Mouse (Mus musculus): ENCODE measurements around the gene 9930021J03Rik. TPM values are rescaled to one million over a fixed set of nuclear protein-coding genes. Genes with fewer than 3 reads are reported as not detected.

9930021J03Rik gene
- polyA plus RNA-seq, 1 experiment from 2014 or later: 6.0 TPM

DNA sequence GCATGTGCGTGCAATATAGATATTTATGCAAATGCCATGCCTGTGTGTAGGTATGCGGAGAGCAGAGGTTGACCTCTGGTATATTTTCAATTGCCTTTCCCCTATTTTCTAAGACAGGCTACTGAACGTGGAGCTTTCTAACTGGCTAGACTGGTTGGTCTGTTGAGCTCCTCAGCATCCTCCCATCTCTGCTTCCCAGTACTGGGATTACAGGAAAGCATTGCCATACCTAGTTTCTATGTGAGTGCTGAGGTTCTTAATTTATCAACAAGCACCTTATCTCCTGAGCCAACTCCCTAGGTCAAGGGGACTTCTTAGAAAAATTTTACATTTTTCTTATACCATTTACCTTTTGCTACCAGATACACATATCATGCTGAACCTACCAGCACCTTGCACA, 8.4 kb downstream of the 9930021J03Rik start:
- Histone ChIP-seq H3K9ac (no peak overlapping the region), H3K4me1 (replicated peaks) (peaks cover 3% of the 10 kb centered on the region), H3K9me3 (no peaks in the 10 kb centered on the region), H3K27me3 (no peaks in the 10 kb centered on the region), H3K4me3 (no peak overlapping the region), H3K4me2 (no peak overlapping the region), H3K36me3 (no peaks in the 10 kb centered on the region), H3K27ac (replicated peaks) (no peak overlapping the region)
- 90% methylated on average over 3 of the region's 3 CpGs for WGBS
- ATAC-seq (ENCODE audit: low FRiP score, low read depth): no peak

GRCm38 (mm10) chr19:29787997-29788396, 17.8 kb downstream of the 9930021J03Rik start:
- Histone ChIP-seq H3K4me2 (no peak overlapping the region), H3K4me1 (replicated peaks) (no peaks in the 10 kb centered on the region), H3K9ac (no peak overlapping the region), H3K9me3 (no peaks in the 10 kb centered on the region), H3K27ac (replicated peaks) (no peak overlapping the region), H3K36me3 (peaks cover 12% of the 10 kb centered on the region), H3K27me3 (no peaks in the 10 kb centered on the region), H3K4me3 (no peak overlapping the region)
- ATAC-seq (ENCODE audit: low FRiP score, low read depth): no peak

DNA sequence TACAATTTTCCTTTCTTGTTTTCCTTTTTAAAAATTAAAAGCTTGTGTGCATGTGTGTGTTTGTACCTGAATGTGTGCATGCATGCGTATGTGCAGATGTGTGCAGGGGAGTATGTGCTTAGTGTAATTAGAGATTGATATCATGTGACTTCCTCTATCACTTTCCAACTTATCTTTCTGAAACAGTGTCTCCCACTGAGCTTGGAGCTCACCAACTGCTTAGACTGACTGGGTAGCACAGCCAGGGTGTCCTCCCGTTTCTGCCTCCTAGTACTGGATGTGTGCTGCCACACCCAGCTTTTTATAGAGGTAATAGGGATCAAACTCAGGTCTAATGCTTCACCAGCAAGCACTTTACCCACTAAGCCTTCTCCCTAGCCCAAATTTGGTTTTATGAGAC, 22.9 kb downstream of the 9930021J03Rik start:
- Histone ChIP-seq H3K4me3 (no peak overlapping the region), H3K9ac (no peak overlapping the region), H3K27ac (replicated peaks) (no peak overlapping the region), H3K27me3 (no peaks in the 10 kb centered on the region), H3K36me3 (peaks cover 12% of the 10 kb centered on the region), H3K4me2 (no peak overlapping the region), H3K9me3 (no peaks in the 10 kb centered on the region), H3K4me1 (replicated peaks) (no peaks in the 10 kb centered on the region)
- no peak for ATAC-seq (ENCODE audit: low FRiP score, low read depth)
- WGBS: 86% methylated on average over 2 of the region's 2 CpGs

DNA sequence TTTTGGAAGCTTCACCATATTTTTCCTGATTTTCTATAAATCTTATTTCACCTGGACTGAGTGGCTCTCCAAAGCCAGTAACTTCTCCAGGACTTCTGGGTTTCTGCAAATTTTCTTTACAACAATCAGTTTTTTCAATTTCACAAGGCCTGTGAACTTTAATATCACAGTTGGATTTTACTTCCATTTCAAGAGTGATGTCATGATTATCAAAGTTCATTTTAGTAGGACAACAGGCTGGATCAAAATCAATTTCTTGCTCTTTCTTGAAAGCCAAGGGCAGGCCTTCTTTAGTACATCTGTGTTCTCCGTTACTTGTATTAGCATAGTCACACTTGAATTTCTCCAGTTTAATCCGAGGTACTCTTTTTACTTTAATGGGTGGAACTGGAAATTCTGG, 51.9 kb downstream of the 9930021J03Rik start:
- no peak overlapping the region for H3K4me3 ChIP-seq
- H3K9ac ChIP-seq: no peak overlapping the region
- WGBS: 92% methylated on average over 2 of the region's 2 CpGs
- H3K36me3 ChIP-seq: no peaks in the 10 kb centered on the region
- no peaks in the 10 kb centered on the region for H3K27me3 ChIP-seq
- H3K27ac ChIP-seq (replicated peaks): no peak overlapping the region
- no peak for ATAC-seq (ENCODE audit: low FRiP score, low read depth)
- H3K9me3 ChIP-seq: no peaks in the 10 kb centered on the region
- no peaks in the 10 kb centered on the region for H3K4me1 ChIP-seq (replicated peaks)
- H3K4me2 ChIP-seq: no peak overlapping the region

DNA sequence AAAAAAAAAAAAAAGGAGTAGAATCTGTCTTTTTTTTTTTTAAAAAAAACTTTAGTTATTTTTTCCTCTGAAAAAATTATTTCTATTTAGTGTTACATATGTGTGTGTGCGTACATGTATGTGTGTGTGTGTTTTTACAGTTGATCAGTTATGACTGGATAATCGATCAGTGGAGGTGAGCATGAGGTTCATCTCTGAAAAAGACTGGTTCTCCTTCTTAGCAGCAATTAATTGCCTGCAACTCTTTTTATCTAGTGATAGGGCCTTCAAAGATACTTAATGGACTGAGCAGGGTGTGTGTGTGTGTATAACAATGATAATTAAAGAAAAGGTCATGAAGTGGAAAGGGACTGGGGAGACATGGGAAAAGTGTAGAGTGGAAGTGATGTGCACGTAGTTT, 54.8 kb downstream of the 9930021J03Rik start:
- no peak overlapping the region for H3K4me2 ChIP-seq
- no peak overlapping the region for H3K9ac ChIP-seq
- no peaks in the 10 kb centered on the region for H3K27me3 ChIP-seq
- no peak overlapping the region for H3K4me3 ChIP-seq
- no peaks in the 10 kb centered on the region for H3K4me1 ChIP-seq (replicated peaks)
- no peaks in the 10 kb centered on the region for H3K36me3 ChIP-seq
- no peak overlapping the region for H3K27ac ChIP-seq (replicated peaks)
- H3K9me3 ChIP-seq: no peaks in the 10 kb centered on the region
- no peak for ATAC-seq (ENCODE audit: low FRiP score, low read depth)
- WGBS: 94% methylated on average over 3 of the region's 3 CpGs

DNA sequence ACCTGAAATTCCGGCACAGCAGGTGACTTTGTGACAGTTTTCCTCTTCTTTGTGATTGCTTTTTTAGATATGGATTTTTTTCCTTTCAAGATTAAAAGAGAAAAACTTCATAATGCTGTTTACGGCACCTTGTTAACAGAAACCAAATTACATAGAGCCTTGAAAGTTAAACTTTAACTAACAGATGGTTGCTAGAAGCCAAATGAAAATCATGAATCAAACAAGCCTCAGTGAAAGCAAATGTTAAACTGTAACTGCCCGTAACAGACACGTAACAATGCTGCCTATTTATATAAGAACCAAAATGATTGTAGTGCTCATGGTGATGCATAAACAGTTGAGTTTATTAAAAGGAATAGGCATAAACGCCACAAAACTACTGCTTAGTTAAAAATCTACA, 62.3 kb downstream of the 9930021J03Rik start:
- Histone ChIP-seq H3K27ac (replicated peaks) (no peak overlapping the region), H3K27me3 (no peaks in the 10 kb centered on the region), H3K4me1 (replicated peaks) (no peaks in the 10 kb centered on the region), H3K9me3 (no peaks in the 10 kb centered on the region), H3K4me2 (no peak overlapping the region), H3K9ac (no peak overlapping the region), H3K4me3 (no peak overlapping the region), H3K36me3 (no peaks in the 10 kb centered on the region)
- WGBS: 86% methylated on average over 5 of the region's 5 CpGs
- no peak for ATAC-seq (ENCODE audit: low FRiP score, low read depth)

DNA sequence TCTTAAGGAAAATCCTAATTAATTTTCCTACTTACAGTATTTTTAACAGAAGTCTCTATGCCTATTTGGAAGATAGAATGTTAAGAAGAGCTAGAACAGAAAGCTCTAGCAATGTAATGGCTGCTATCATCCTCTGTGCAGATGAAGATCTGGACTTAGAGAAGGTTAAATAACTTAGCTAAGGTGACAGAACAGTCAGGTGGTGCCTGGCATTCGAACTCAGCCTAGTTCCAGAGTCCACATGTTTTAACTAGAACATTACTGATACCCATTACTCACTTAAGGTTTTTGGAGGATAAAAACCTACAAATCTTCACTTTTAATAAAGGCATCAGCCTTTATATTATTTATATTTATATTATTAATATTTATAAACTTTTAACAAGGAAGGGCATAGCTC, 65.1 kb downstream of the 9930021J03Rik start:
- no peaks in the 10 kb centered on the region for H3K36me3 ChIP-seq
- no peak overlapping the region for H3K4me3 ChIP-seq
- H3K27me3 ChIP-seq: no peaks in the 10 kb centered on the region
- no peak overlapping the region for H3K9ac ChIP-seq
- H3K9me3 ChIP-seq: no peaks in the 10 kb centered on the region
- no peaks in the 10 kb centered on the region for H3K4me1 ChIP-seq (replicated peaks)
- no peak for ATAC-seq (ENCODE audit: low FRiP score, low read depth)
- H3K27ac ChIP-seq (replicated peaks): no peak overlapping the region
- H3K4me2 ChIP-seq: no peak overlapping the region
- 92% methylated on average over 1 of the region's 1 CpGs for WGBS

DNA sequence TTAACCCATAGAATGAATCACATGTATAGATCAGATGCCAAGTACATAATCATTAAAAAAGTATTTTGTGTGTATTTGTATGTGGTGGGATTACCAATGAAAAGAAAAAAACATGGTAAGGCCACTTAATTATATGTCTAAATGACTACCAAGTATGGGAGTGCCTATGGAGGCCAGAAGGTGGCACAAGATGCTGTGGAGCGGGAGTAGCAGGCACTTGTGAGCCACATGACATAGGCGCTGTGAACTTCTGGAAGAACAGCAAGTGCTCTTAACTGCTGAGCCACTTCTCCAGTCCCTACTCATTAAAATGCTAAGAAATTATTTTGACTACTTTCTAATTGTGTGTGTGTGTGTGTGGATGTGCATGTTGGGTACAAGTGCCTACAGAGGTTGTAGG, 66.2 kb downstream of the 9930021J03Rik start:
- no peak overlapping the region for H3K4me2 ChIP-seq
- H3K9me3 ChIP-seq: no peaks in the 10 kb centered on the region
- H3K9ac ChIP-seq: no peak overlapping the region
- no peaks in the 10 kb centered on the region for H3K27me3 ChIP-seq
- H3K27ac ChIP-seq (replicated peaks): no peak overlapping the region
- H3K36me3 ChIP-seq: no peaks in the 10 kb centered on the region
- H3K4me1 ChIP-seq (replicated peaks): no peaks in the 10 kb centered on the region
- ATAC-seq (ENCODE audit: low FRiP score, low read depth): no peak
- WGBS: 87% methylated on average over 2 of the region's 2 CpGs
- no peak overlapping the region for H3K4me3 ChIP-seq

DNA sequence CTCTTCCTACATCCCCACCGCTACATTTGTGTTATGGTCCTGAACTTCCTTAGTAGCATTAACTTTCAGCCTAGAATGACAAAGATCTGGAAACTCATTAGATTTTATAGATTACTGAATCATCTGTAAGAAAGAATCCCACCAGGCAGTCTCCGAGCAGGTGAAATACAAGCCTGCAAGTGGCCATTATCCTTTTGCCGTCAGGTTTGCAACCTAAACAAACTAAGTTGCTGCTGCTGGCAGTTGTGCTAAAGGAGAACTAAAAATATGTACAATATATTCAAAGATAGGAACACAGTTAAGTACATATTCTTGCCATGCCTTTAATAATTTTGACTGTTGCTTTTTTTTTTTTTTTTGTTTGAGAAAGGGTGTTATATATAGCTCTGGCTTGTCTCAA, 70.4 kb downstream of the 9930021J03Rik start:
- Histone ChIP-seq H3K36me3 (no peaks in the 10 kb centered on the region), H3K4me2 (no peak overlapping the region), H3K27ac (replicated peaks) (no peak overlapping the region), H3K9me3 (no peaks in the 10 kb centered on the region), H3K4me1 (replicated peaks) (no peaks in the 10 kb centered on the region), H3K27me3 (no peaks in the 10 kb centered on the region), H3K4me3 (no peak overlapping the region), H3K9ac (no peak overlapping the region)
- 78% methylated on average over 3 of the region's 3 CpGs for WGBS
- ATAC-seq (ENCODE audit: low FRiP score, low read depth): no peak

- Histone ChIP-seq H3K27ac (replicated peaks) (no peak overlapping the region), H3K9ac (no peak overlapping the region), H3K9me3 (no peaks in the 10 kb centered on the region), H3K27me3 (no peaks in the 10 kb centered on the region), H3K4me2 (no peak overlapping the region), H3K4me3 (no peak overlapping the region), H3K36me3 (peaks cover 39% of the 10 kb centered on the region), H3K4me1 (replicated peaks) (no peaks in the 10 kb centered on the region)
- no peak for ATAC-seq (ENCODE audit: low FRiP score, low read depth)
- 99% methylated on average over 3 of the region's 3 CpGs for WGBS
Measured at GRCm38 (mm10) chr19:29718476-29718875, 87.3 kb downstream of the 9930021J03Rik start.

DNA sequence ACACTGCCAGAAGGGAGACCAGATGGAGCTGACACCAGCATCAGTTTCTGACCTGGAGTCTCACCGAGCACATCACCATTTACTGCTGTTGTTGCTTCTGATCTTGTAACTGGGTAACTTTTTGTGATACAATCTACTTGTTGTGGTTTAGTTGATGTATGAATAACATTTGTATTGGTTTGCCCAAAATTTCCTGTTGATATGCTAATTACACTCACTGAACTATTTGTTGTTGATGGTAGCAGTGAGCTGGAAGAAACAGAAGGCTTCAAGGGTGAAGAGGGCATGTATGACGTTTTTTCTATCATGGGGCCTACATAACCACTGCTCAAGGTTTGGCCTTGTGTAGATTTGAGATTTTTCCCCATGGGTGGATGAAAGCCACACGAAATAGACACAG, 87.9 kb downstream of the 9930021J03Rik start:
- Histone ChIP-seq H3K36me3 (peaks cover 39% of the 10 kb centered on the region), H3K9ac (no peak overlapping the region), H3K27me3 (no peaks in the 10 kb centered on the region), H3K4me3 (no peak overlapping the region), H3K4me1 (replicated peaks) (no peaks in the 10 kb centered on the region), H3K9me3 (no peaks in the 10 kb centered on the region), H3K4me2 (no peak overlapping the region), H3K27ac (replicated peaks) (no peak overlapping the region)
- WGBS: 90% methylated on average over 3 of the region's 3 CpGs
- ATAC-seq (ENCODE audit: low FRiP score, low read depth): no peak

DNA sequence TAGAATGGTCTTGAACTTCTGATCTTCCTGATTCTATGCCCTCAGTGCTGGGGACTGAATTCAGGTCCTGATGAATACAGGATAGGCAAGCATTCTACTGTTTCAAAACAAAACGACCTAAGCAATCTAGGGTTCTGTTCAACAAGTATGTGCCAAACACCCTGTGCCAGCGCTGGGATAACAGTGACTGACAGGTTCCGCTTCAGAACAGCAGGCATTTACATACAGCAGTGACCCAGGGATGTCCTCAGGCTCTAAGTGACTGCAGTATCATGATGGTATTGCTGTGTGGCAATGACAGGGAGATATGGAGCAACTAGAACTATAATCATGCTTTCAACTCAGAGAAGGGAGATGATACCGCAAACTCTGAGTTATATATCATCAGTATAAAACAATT, 92.3 kb downstream of the 9930021J03Rik start:
- 84% methylated on average over 4 of the region's 4 CpGs for WGBS
- no peak for ATAC-seq (ENCODE audit: low FRiP score, low read depth)
- Histone ChIP-seq H3K9ac (no peak overlapping the region), H3K27me3 (no peaks in the 10 kb centered on the region), H3K9me3 (no peaks in the 10 kb centered on the region), H3K4me3 (no peak overlapping the region), H3K36me3 (peaks cover 26% of the 10 kb centered on the region), H3K4me1 (replicated peaks) (no peaks in the 10 kb centered on the region), H3K4me2 (no peak overlapping the region), H3K27ac (replicated peaks) (no peak overlapping the region)

- Histone ChIP-seq H3K4me1 (replicated peaks) (no peaks in the 10 kb centered on the region), H3K27ac (replicated peaks) (no peak overlapping the region), H3K9ac (no peak overlapping the region), H3K4me2 (no peak overlapping the region), H3K27me3 (no peaks in the 10 kb centered on the region), H3K9me3 (no peaks in the 10 kb centered on the region), H3K36me3 (no peaks in the 10 kb centered on the region), H3K4me3 (no peak overlapping the region)
- no peak for ATAC-seq (ENCODE audit: low FRiP score, low read depth)
- WGBS: 79% methylated on average over 3 of the region's 3 CpGs
Measured at GRCm38 (mm10) chr19:29709461-29709860, 96.3 kb downstream of the 9930021J03Rik start.

Data from hindbrain, embryonic 15.5 days (tissue).